Mouse (Mus musculus): ENCODE data around the gene Ppp1r9a. TPM values are rescaled to one million over a fixed set of nuclear protein-coding genes. Genes with fewer than 3 reads are reported as not detected.

The Ppp1r9a gene
- polyA plus RNA-seq, 1 experiment from 2014 or later, result 42.2 TPM

GRCm38 (mm10) chr6:5154786-5155185 is 252.1 kb downstream of the Ppp1r9a start:
- Histone ChIP-seq H3K9ac (replicated peaks) (no peak overlapping the region), H3K27me3 (no peaks in the 10 kb centered on the region), H3K27ac (no peak overlapping the region), H3K36me3 (peaks cover 19% of the 10 kb centered on the region), H3K4me1 (replicated peaks) (peaks cover 12% of the 10 kb centered on the region), H3K4me3 (replicated peaks) (no peak overlapping the region), H3K4me2 (replicated peaks) (no peak overlapping the region), H3K9me3 (no peaks in the 10 kb centered on the region)
- WGBS, result 93% methylated on average over 6 of the region's 6 CpGs
- ATAC-seq, result no peak

GRCm38 (mm10) chr6:5155313-5155927 is 252.7 kb downstream of the Ppp1r9a start:
- Histone ChIP-seq H3K36me3 (peaks cover 25% of the 10 kb centered on the region), H3K4me1 (replicated peaks) (peaks cover 12% of the 10 kb centered on the region), H3K9me3 (no peaks in the 10 kb centered on the region), H3K27ac (no peak overlapping the region), H3K27me3 (no peaks in the 10 kb centered on the region), H3K9ac (replicated peaks) (no peak overlapping the region), H3K4me2 (replicated peaks) (no peak overlapping the region), H3K4me3 (replicated peaks) (no peak overlapping the region)
- WGBS, result 68% methylated on average over 1 of the region's 1 CpGs
- ATAC-seq, result no peak

DNA sequence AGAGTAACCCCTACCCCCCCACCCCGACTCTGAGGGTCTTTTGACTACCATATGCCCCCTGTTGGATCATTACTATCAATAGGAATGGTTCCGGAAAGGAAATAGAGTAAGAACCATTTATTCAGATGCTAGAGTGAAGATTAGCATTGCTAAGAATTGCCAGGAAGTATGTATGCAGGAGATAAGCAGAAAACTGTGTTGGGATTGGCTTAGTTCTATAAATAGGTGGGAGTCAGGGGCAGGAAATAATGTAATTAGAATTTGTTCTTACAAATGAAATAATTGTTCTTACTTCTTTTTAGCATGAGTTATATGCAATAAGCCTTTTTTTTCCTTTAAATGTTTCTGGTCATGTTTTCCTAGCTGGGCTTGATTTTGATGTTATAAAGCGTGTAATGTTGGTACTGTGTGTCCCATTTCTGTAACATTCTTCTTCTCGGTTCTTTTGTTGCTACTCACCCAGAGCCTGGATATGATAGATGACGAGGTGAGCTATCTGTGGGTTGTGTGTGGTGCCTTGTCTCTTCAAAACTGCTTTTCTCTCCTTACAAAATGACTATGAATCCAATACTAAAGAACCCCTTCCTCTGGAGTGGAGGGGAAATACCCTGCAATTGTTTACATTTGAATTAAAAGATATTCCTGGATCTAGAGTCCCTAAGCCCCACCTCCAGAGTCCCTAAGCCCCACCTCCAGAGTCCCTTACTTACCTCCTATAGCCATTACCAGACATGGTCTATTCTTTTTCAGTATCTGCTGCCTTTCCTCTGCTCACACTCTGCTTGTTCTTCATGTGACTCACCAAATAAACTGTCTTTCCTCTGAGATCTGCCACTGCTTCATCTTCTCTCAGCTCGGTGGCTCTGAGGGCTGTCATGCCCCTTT is 254.1 kb downstream of the Ppp1r9a start:
- Histone ChIP-seq H3K9ac (replicated peaks) (no peak overlapping the region), H3K36me3 (peaks cover 25% of the 10 kb centered on the region), H3K4me2 (replicated peaks) (no peak overlapping the region), H3K27ac (no peak overlapping the region), H3K4me1 (replicated peaks) (peaks cover 3% of the 10 kb centered on the region; the same call in 1 of the 2 replicates), H3K4me3 (replicated peaks) (no peak overlapping the region), H3K9me3 (no peaks in the 10 kb centered on the region), H3K27me3 (no peaks in the 10 kb centered on the region)
- no peak for ATAC-seq
- 84% methylated on average over 6 of the region's 6 CpGs for WGBS

DNA sequence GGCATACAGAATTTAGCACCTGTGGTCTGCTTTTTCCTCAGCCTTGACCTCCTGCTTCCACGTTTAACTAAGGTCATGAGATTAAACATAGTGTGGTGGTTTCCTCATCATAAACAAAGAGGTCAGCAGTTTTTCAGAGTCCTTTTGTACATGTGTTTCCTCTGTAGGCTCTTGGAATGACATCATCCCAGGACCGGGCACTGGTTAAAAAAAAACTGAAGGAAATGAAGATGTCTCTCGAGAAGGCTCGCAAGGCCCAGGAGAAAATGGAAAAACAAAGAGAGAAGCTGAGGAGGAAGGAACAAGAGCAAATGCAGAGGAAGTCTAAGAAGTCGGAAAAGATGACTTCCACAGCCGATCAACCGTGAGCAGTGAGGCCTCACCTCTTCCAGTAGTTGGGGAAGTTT is 256.7 kb downstream of the Ppp1r9a start:
- Histone ChIP-seq H3K9me3 (no peaks in the 10 kb centered on the region), H3K4me3 (replicated peaks) (no peak overlapping the region), H3K4me2 (replicated peaks) (no peak overlapping the region), H3K9ac (replicated peaks) (no peak overlapping the region), H3K36me3 (peaks cover 25% of the 10 kb centered on the region), H3K27me3 (no peaks in the 10 kb centered on the region), H3K27ac (no peak overlapping the region), H3K4me1 (replicated peaks) (no peaks in the 10 kb centered on the region)
- ATAC-seq, result no peak
- WGBS, result 87% methylated on average over 7 of the region's 7 CpGs

DNA sequence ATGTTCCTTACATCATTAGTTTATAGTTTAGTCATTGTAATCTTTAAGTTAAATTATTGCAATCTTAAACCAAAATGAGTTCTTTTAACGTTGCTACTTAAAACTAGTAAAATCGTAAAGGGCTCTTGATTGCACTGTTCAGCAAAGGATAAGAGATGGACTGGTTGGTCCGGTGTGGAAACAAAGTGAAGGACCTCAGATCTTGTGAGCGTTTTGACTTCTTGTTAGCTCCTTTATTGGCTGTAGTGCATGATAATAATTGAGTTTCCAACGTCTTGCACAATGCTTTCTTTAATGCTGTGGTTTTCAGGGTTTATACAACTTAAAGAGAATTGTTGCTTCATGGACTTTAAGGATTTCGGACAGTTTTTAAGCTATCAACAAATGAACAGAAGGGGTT is 259.3 kb downstream of the Ppp1r9a start:
- Histone ChIP-seq H3K27me3 (no peaks in the 10 kb centered on the region), H3K4me2 (replicated peaks) (no peak overlapping the region), H3K9ac (replicated peaks) (no peak overlapping the region), H3K27ac (no peak overlapping the region), H3K9me3 (no peaks in the 10 kb centered on the region), H3K4me3 (replicated peaks) (no peak overlapping the region), H3K4me1 (replicated peaks) (peaks cover 1% of the 10 kb centered on the region), H3K36me3 (peaks cover 22% of the 10 kb centered on the region)
- no peak for ATAC-seq
- WGBS, result 91% methylated on average over 6 of the region's 6 CpGs

DNA sequence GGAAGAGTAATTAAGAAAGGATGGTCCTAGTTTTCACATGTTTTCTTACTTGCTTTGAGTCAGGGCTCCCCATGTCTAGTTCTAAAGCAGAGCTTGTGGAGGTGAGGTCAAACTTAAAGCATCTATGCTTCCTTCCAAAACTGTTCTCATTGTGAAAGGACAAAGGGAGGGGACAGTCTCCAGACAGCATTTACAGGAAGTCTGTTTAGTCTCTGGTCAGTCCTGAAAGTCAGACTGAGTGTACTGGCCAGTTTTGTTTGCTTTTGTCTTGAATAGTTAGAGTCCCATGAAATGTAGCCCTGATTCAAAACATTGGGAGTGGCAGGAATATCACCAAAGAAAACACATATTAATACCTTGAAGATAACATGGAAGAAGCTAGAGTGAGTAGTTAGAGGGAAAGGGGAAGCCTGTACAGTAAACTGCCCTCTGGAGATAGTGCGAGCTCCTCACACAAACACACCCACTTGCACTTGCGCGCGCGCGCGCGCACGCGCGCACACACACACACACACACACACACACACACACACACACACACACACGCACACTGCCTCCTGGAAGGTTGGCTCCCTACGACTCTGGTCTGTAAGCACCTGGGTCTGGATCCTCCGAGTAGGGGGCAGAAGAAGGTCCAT is 260.9 kb downstream of the Ppp1r9a start:
- H3K36me3 ChIP-seq, result peaks cover 18% of the 10 kb centered on the region
- WGBS, result 94% methylated on average over 14 of the region's 14 CpGs
- H3K9me3 ChIP-seq, result no peaks in the 10 kb centered on the region
- H3K27me3 ChIP-seq, result no peaks in the 10 kb centered on the region
- H3K27ac ChIP-seq, result no peak overlapping the region
- no peak overlapping the region for H3K9ac ChIP-seq (replicated peaks)
- ATAC-seq, result no peak
- H3K4me1 ChIP-seq (replicated peaks), result peaks cover 12% of the 10 kb centered on the region
- H3K4me2 ChIP-seq (replicated peaks), result no peak overlapping the region
- H3K4me3 ChIP-seq (replicated peaks), result no peak overlapping the region

- H3K9me3 ChIP-seq, result no peaks in the 10 kb centered on the region
- no peak overlapping the region for H3K9ac ChIP-seq (replicated peaks)
- no peak for ATAC-seq
- no peak overlapping the region for H3K4me3 ChIP-seq (replicated peaks)
- peaks cover 12% of the 10 kb centered on the region for H3K4me1 ChIP-seq (replicated peaks)
- 76% methylated on average over 9 of the region's 9 CpGs for WGBS
- no peak overlapping the region for H3K4me2 ChIP-seq (replicated peaks)
- H3K36me3 ChIP-seq, result peaks cover 6% of the 10 kb centered on the region
- H3K27me3 ChIP-seq, result no peaks in the 10 kb centered on the region
- H3K27ac ChIP-seq, result no peak overlapping the region
Measured at GRCm38 (mm10) chr6:5164855-5165254, 262.1 kb downstream of the Ppp1r9a start.

GRCm38 (mm10) chr6:5167051-5167677 is 264.4 kb downstream of the Ppp1r9a start:
- H3K4me2 ChIP-seq (replicated peaks), result peak overlapping the region; percentile 42
- H3K4me1 ChIP-seq (replicated peaks), result peaks cover 12% of the 10 kb centered on the region
- no peaks in the 10 kb centered on the region for H3K36me3 ChIP-seq
- H3K9ac ChIP-seq (replicated peaks), result no peak overlapping the region
- no peaks in the 10 kb centered on the region for H3K9me3 ChIP-seq
- peak overlapping the region; percentile 23 for H3K4me3 ChIP-seq (replicated peaks)
- H3K27me3 ChIP-seq, result no peaks in the 10 kb centered on the region
- 0 out of 2 replicates have a peak overlapping the region, but pooled peaks have one; percentile 32 for H3K27ac ChIP-seq
- 30% methylated on average over 14 of the region's 14 CpGs for WGBS
- ATAC-seq, result peak; percentile 68

GRCm38 (mm10) chr6:5168158-5168557 is 265.4 kb downstream of the Ppp1r9a start:
- no peak overlapping the region for H3K27ac ChIP-seq
- H3K27me3 ChIP-seq, result no peaks in the 10 kb centered on the region
- H3K9ac ChIP-seq (replicated peaks), result no peak overlapping the region
- ATAC-seq, result peak; percentile 54; the same call in 1 of the 2 replicates
- no peak overlapping the region for H3K4me3 ChIP-seq (replicated peaks)
- H3K4me2 ChIP-seq (replicated peaks), result no peak overlapping the region
- H3K4me1 ChIP-seq (replicated peaks), result peaks cover 12% of the 10 kb centered on the region
- no peaks in the 10 kb centered on the region for H3K36me3 ChIP-seq
- no peaks in the 10 kb centered on the region for H3K9me3 ChIP-seq
- 73% methylated on average over 9 of the region's 9 CpGs for WGBS

DNA sequence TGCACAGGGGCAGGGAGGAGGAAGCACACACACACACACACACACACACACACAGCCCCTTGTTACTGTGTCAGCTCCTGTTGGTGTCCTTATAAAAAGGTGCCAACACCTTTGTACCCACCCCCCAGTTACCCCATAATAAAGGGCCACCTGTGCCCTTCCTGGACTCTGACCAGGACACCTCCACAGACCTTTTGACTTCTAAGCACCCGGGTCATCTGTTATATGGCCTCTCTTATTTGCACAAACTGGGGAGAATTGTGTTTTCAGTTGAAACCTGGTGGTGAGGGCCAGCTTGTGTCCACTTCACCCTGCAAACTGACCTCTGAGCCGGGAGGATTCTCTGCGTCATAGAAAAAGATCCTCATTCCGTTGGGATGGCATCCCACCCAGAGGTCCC is 268.7 kb downstream of the Ppp1r9a start:
- Histone ChIP-seq H3K9ac (replicated peaks) (no peak overlapping the region), H3K4me1 (replicated peaks) (peaks cover 12% of the 10 kb centered on the region), H3K4me3 (replicated peaks) (no peak overlapping the region), H3K9me3 (no peaks in the 10 kb centered on the region), H3K4me2 (replicated peaks) (no peak overlapping the region), H3K27me3 (no peaks in the 10 kb centered on the region), H3K27ac (no peak overlapping the region), H3K36me3 (no peaks in the 10 kb centered on the region)
- ATAC-seq, result no peak
- WGBS, result 94% methylated on average over 4 of the region's 4 CpGs

DNA sequence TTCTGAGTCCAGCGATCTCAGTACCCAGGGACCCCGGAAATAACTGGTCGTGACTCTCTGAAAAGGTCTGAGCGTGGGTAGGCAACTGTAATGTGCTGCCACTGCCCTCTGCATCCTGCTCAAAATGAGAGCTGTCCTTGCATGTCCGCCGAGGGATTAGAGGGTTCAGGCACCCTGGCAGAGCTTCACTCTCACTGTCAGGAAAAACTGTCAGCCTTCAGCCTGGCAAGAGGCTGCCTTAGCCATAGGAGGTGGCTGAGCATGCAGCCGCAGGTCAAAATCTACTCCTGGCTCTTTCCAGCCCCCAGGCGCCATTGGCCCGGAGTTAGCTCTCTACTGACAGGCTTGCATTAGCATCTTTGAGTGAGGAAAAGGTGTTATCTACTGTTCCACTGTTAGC is 269.9 kb downstream of the Ppp1r9a start:
- ATAC-seq, result peak; percentile 57; the same call in 1 of the 2 replicates
- Histone ChIP-seq H3K9me3 (no peaks in the 10 kb centered on the region), H3K4me3 (replicated peaks) (no peak overlapping the region), H3K36me3 (no peaks in the 10 kb centered on the region), H3K4me2 (replicated peaks) (no peak overlapping the region), H3K27ac (no peak overlapping the region), H3K27me3 (no peaks in the 10 kb centered on the region), H3K4me1 (replicated peaks) (peaks cover 6% of the 10 kb centered on the region), H3K9ac (replicated peaks) (no peak overlapping the region)
- WGBS, result 76% methylated on average over 9 of the region's 9 CpGs
